Mouse (Mus musculus) embryonic facial prominence, embryonic 14.5 days (tissue): ENCODE measurements around the gene Gm4907. TPM values are rescaled to one million over a fixed set of nuclear protein-coding genes. Genes with fewer than 3 reads are reported as not detected.
"Not testable (repeated sequence)": the region's sequence is repeated elsewhere in the genome, so short reads cannot be mapped to it uniquely, and the experiment has no call there.

ENCODE experiments used
- ATAC-seq: fragments of 200-750 bp; cut with Nextera tagmentation; 2 replicates; pipeline ENCODE4 v1.8.0; 2017; ENCODE audit warnings: low read depth, moderate number of reproducible peaks, moderate TSS enrichment
- DNase-seq: peaks from one replicate; pipeline ENCODE4 v3.0.0-alpha.2; 2015; ENCODE audit warnings: low spot score
- H3K27ac ChIP-seq: fragments of 300-500 bp; sonication (generic); replicated peaks from 2 replicates; pipeline ENCODE4 v1.5.1; 2014; ENCODE audit warnings: low read depth, mild to moderate bottlenecking, low read length, moderate library complexity
- H3K27me3 ChIP-seq: fragments of 300-500 bp; sonication (generic); replicated peaks from 2 replicates; pipeline ENCODE4 v1.6.1; 2014; ENCODE audit warnings: low read length; ENCODE audit not compliant: control insufficient read depth, insufficient read depth
- H3K36me3 ChIP-seq: fragments of 300-500 bp; sonication (generic); 2 replicates; pipeline ENCODE4 v1.6.1; 2014; ENCODE audit warnings: low read length, mixed read lengths; ENCODE audit not compliant: control insufficient read depth, insufficient read depth
- H3K4me1 ChIP-seq: fragments of 300-500 bp; sonication (generic); 2 replicates; pipeline ENCODE4 v1.6.1; 2014; ENCODE audit warnings: antibody characterized with exemption, low read length; ENCODE audit not compliant: control insufficient read depth, insufficient read depth
- H3K4me2 ChIP-seq: fragments of 300-500 bp; sonication (generic); 2 replicates; pipeline ENCODE4 v1.6.1; 2014; ENCODE audit warnings: low read depth, mild to moderate bottlenecking, low read length, moderate library complexity, mixed read lengths
- H3K4me3 ChIP-seq: fragments of 300-500 bp; sonication (generic); 2 replicates; pipeline ENCODE4 v1.5.1; 2014; ENCODE audit warnings: low read depth, mild to moderate bottlenecking, low read length
- H3K9ac ChIP-seq: fragments of 300-500 bp; sonication (generic); 2 replicates; pipeline ENCODE4 v1.6.1; 2014; ENCODE audit warnings: low read depth, mild to moderate bottlenecking, low read length, moderate library complexity, mixed read lengths
- H3K9me3 ChIP-seq: fragments of 300-500 bp; sonication (generic); 2 replicates; pipeline ENCODE4 v1.6.1; 2016; ENCODE audit warnings: low read length; ENCODE audit not compliant: control insufficient read depth
- WGBS: fragments of 180-500 bp; shearing (Covaris S2); extraction: QIAGEN DNeasy Blood & Tissue Kit; methylation state at CpG from one replicate; pipeline ENCODE4 v1.1.7; 2014; 5-methylcytosine and 5-hydroxymethylcytosine counted together
- polyA plus RNA-seq: library from polyadenylated mRNA; unstranded; fragments of >200 nt; fragmentation: Nextera tagmentation; extraction: Ambion mirVana; gene quantifications from 2 replicates; pipeline ENCODE4 v1.2.1, GENCODE M21; 2014

The Gm4907 gene
- 0.22 TPM in 1 of 2 replicates, not detected in the other for polyA plus RNA-seq

DNA sequence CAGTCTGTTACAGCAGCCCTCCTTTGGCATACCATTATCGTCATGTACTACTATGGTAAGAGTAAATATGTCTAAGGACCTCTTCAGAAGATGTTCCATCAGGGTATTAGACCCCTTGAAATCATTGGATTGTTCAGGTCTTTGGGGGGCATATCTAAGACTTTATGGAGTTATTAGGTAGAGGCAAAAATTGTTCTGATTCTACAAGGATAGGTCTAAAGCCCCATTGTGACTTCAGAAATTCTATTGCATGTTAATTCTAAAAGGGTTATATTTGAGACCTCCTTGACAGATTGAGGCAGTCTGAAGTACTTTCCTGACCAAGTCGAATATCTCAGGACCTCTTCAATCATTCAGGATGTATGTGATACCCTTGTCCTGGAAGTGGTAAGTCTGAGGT, at the start of gene Gm4907:
Gm4907 (plus strand) TSS at position 301 of the 400 bp plus-strand sequence.
- not testable (repeated sequence) for H3K4me1 ChIP-seq, ATAC-seq, H3K4me3 ChIP-seq, H3K27ac ChIP-seq, H3K36me3 ChIP-seq, H3K9ac ChIP-seq, H3K9me3 ChIP-seq, DNase-seq, H3K27me3 ChIP-seq, H3K4me2 ChIP-seq
- whole genome bisulfite sequencing, result 70% methylated on average over 2 of the region's 2 CpGs

DNA sequence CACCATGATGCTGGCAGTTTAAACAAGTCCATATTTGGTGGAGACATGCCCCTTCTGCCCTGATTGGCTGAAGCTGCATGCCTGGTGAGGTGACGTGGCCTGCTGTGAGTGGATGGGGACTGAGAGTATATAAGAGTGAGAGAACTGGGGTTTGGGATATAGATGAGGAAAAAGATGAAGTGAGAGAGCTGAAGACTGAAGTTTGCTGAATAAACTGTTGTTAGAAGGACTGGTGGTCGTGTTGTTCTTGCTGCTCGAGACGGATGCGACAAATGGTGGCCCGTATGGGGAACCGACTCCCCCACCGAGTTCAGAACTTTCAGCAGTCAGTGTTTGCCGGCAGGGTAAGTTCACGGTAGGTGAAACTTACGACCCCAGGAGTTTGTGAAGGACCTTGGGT, 48.6 kb upstream of the Gm4907 start:
- not testable (repeated sequence) for H3K36me3 ChIP-seq, H3K9me3 ChIP-seq, H3K4me1 ChIP-seq, H3K4me3 ChIP-seq, H3K4me2 ChIP-seq, H3K27me3 ChIP-seq, ATAC-seq, H3K9ac ChIP-seq, H3K27ac ChIP-seq, DNase-seq
- WGBS, result 90% methylated on average over 11 of the region's 11 CpGs

- ATAC-seq, result no peak
- WGBS, result 60% methylated on average over 1 of the region's 1 CpGs
- Histone ChIP-seq H3K9me3 (no peaks in the 10 kb centered on the region), H3K27ac (no peak overlapping the region), H3K4me1 (no peaks in the 10 kb centered on the region), H3K36me3 (no peaks in the 10 kb centered on the region), H3K4me3 (no peak overlapping the region), H3K4me2 (no peak overlapping the region), H3K27me3 (no peaks in the 10 kb centered on the region), H3K9ac (no peak overlapping the region)
- no peak for DNase-seq
Measured at GRCm38 (mm10) chrX:23840921-23841320, 41.4 kb upstream of the Gm4907 start.

GRCm38 (mm10) chrX:23954161-23954560, 71.8 kb downstream of the Gm4907 start:
- Histone ChIP-seq H3K4me3 (no peak overlapping the region), H3K27ac (no peak overlapping the region), H3K36me3 (no peaks in the 10 kb centered on the region), H3K9ac (no peak overlapping the region), H3K9me3 (no peaks in the 10 kb centered on the region), H3K4me2 (no peak overlapping the region), H3K4me1 (no peaks in the 10 kb centered on the region), H3K27me3 (no peaks in the 10 kb centered on the region)
- WGBS, result 65% methylated on average over 2 of the region's 2 CpGs
- DNase-seq (no peak), ATAC-seq (no peak)

Other genes starting within 250 kb of the Gm4907 start
- gene Wdr44, start 189.5 kb upstream of the Gm4907 start, polyA plus RNA-seq, result 16.8 and 18.8 TPM in 2 replicates
- gene Gm4985, start 76.4 kb downstream of the Gm4907 start, polyA plus RNA-seq, result not detected in 2 replicates